Mouse (Mus musculus) erythroblast, embryonic 14.5 days (primary cell): ENCODE measurements at regions not wholly inside any gene's neighbourhood (a gene's known extent, or its start where the extent isn't known, plus 50 kb on each side); places are given as distances from the start of the nearest gene placed in this dataset.

Experiments
- GATA1 ChIP-seq: IDR thresholded peaks from 2 replicates; pipeline ENCODE4 v1.6.1; 2012; ENCODE audit warnings: low read length, inconsistent platforms, mixed read lengths
- TAL1 ChIP-seq: IDR thresholded peaks from 3 replicates; pipeline ENCODE4 v1.6.1; 2012; ENCODE audit warnings: low read length, inconsistent platforms, mixed read lengths

GRCm38 (mm10) chr12:29354816-29355215 is 173.4 kb upstream of the Myt1l start:
- TF ChIP-seq GATA1 (no peak), TAL1 (no peak)
